Mouse (Mus musculus) embryonic facial prominence, embryonic 11.5 days (tissue): Measurements from ENCODE around the gene Zdhhc11. TPM values are rescaled to one million over a fixed set of nuclear protein-coding genes. Genes with fewer than 3 reads are reported as not detected.

Experiments used
- ATAC-seq: fragments of 200-750 bp; cut with Nextera tagmentation; replicated peaks from 2 replicates; pipeline ENCODE4 v1.8.0; 2017; ENCODE audit warnings: low read depth; ENCODE audit not compliant: insufficient number of reproducible peaks, low FRiP score, low TSS enrichment
- DNase-seq: peaks from one replicate; pipeline ENCODE4 v3.0.0-alpha.2; 2015; ENCODE audit warnings: low spot score
- H3K27ac ChIP-seq: fragments of 300-500 bp; sonication (generic); replicated peaks from 2 replicates; pipeline ENCODE4 v1.5.1; 2014; ENCODE audit warnings: mild to moderate bottlenecking, low read depth, low read length, control low read depth
- H3K27me3 ChIP-seq: fragments of 300-500 bp; sonication (generic); 2 replicates; pipeline ENCODE4 v1.6.1; 2014; ENCODE audit warnings: mild to moderate bottlenecking, low read length, moderate library complexity, mixed read lengths; ENCODE audit not compliant: control insufficient read depth, insufficient read depth
- H3K36me3 ChIP-seq: fragments of 300-500 bp; sonication (generic); replicated peaks from 2 replicates; pipeline ENCODE4 v1.6.1; 2014; ENCODE audit warnings: low read depth, mild to moderate bottlenecking, low read length, moderate library complexity, mixed read lengths; ENCODE audit not compliant: control insufficient read depth, insufficient read depth
- H3K4me1 ChIP-seq: fragments of 300-500 bp; sonication (generic); 2 replicates; pipeline ENCODE4 v1.6.1; 2014; ENCODE audit warnings: low read length, mixed read lengths; ENCODE audit not compliant: control insufficient read depth, insufficient read depth
- H3K4me2 ChIP-seq: fragments of 300-500 bp; sonication (generic); 2 replicates; pipeline ENCODE4 v1.6.1; 2014; ENCODE audit warnings: low read depth, mild to moderate bottlenecking, control low read depth, low read length, moderate library complexity
- H3K4me3 ChIP-seq: fragments of 300-500 bp; sonication (generic); 2 replicates; pipeline ENCODE4 v1.5.1; 2014; ENCODE audit warnings: low read depth, low read length, control low read depth
- H3K9ac ChIP-seq: fragments of 300-500 bp; sonication (generic); replicated peaks from 2 replicates; pipeline ENCODE4 v1.6.1; 2014; ENCODE audit warnings: mild to moderate bottlenecking, control low read depth, low read length
- H3K9me3 ChIP-seq: fragments of 300-500 bp; sonication (generic); replicated peaks from 2 replicates; pipeline ENCODE4 v1.6.1; 2016; ENCODE audit warnings: mild to moderate bottlenecking, low read length, inconsistent platforms, mixed read lengths; ENCODE audit not compliant: control insufficient read depth
- WGBS: fragments of 180-500 bp; shearing (Covaris S2); extraction: QIAGEN DNeasy Blood & Tissue Kit; methylation state at CpG from one replicate; pipeline ENCODE4 v1.1.7; 2014; 5-methylcytosine and 5-hydroxymethylcytosine counted together
- polyA plus RNA-seq: library from polyadenylated mRNA; unstranded; fragments of >200 nt; fragmentation: Nextera tagmentation; extraction: Ambion mirVana; gene quantifications from 2 replicates; pipeline ENCODE4 v1.2.1, GENCODE M21; 2014

The Zdhhc11 gene
- polyA plus RNA-seq, result not detected in 2 replicates

DNA sequence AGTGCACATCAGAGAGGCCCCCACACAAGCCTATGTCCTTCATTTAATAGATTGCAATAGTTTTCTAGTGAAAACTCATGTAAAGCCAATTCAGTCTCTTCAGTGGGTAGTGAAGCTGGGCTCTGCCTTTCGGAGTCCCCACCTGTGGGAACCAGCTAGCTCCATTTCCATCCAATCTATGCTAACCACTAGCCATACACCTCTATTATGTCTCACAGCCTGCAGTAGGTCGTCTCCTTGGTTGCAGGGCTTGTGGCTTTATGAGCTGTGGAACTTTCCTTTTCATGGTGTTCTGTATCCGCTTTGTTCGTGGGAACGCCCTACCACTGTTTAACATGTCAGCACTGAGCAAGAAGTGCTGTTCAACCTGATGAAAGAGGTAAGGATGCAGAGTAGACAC lies at the start of gene Zdhhc11:
Zdhhc11 (plus strand) TSS at position 301 of the 400 bp plus-strand sequence.
- Histone ChIP-seq H3K4me1 (no peaks in the 10 kb centered on the region), H3K4me2 (no peak within 1 kb of the TSS), H3K4me3 (no peak within 1 kb of the TSS), H3K9ac (no peak within 1 kb of the TSS), H3K9me3 (no peaks in the 10 kb centered on the region), H3K27ac (no peak within 1 kb of the TSS), H3K36me3 (peaks cover 5% of the 10 kb centered on the region), H3K27me3 (no peaks in the 10 kb centered on the region)
- 90% methylated on average over 5 of the region's 5 CpGs for WGBS
- no peak for ATAC-seq
- no peak for DNase-seq

DNA sequence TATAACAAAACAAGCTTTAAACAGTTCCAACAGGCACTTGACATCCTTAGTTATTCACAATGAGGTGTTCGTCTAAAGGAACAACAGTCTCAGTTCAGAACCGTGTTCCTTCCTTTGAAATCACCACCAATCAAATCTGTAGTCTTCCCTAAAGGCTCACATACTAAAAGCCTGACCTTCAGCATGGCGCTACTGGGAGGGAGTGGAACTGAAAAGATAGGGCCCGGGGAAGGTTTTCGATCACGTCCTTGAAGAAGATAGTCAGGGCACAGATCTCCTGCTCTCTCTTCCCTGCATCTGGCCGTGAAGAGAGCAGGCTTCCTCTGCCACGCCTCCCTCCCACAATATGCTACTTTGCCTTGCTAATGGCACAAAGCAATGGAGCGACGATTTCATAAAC lies 31.4 kb upstream of the Zdhhc11 start:
- Histone ChIP-seq H3K27me3 (no peaks in the 10 kb centered on the region), H3K27ac (no peak overlapping the region), H3K4me2 (no peak overlapping the region), H3K9ac (no peak overlapping the region), H3K4me3 (no peak overlapping the region), H3K9me3 (no peaks in the 10 kb centered on the region), H3K36me3 (peaks cover 3% of the 10 kb centered on the region; the same call in 1 of the 2 replicates), H3K4me1 (no peaks in the 10 kb centered on the region)
- 91% methylated on average over 10 of the region's 10 CpGs for WGBS
- ATAC-seq (no peak), DNase-seq (no peak)

- 14% methylated on average over 5 of the region's 5 CpGs for WGBS
- Histone ChIP-seq H3K9ac (peak overlapping the region; percentile 79), H3K27ac (no peak overlapping the region), H3K4me2 (peak overlapping the region; percentile 70), H3K4me1 (no peaks in the 10 kb centered on the region), H3K4me3 (peak overlapping the region; percentile 75), H3K9me3 (no peaks in the 10 kb centered on the region), H3K36me3 (no peaks in the 10 kb centered on the region), H3K27me3 (no peaks in the 10 kb centered on the region)
- DNase-seq, result peak; percentile 7
- ATAC-seq, result peak; percentile 63; the same call in 1 of the 2 replicates
These were observed 26.7 kb upstream of the Zdhhc11 start for GRCm38 (mm10) chr13:73936938-73937320.

GRCm38 (mm10) chr13:73937321-73938176 lies 26.1 kb upstream of the Zdhhc11 start, which contains the start of the genes Trip13 and Brd9:
Trip13 (minus strand) TSS chr13:73937784.
Brd9 (plus strand) TSS chr13:73937811.
- H3K27me3 ChIP-seq, result no peaks in the 10 kb centered on the region
- peak within 1 kb of the TSS; percentile 70; the same call in 1 of the 2 replicates for H3K27ac ChIP-seq
- peak within 1 kb of the TSS; percentile 79 for H3K9ac ChIP-seq
- under 1% methylated on average over 76 of the region's 82 CpGs for WGBS
- peak within 1 kb of the TSS; percentile 70 for H3K4me2 ChIP-seq
- no peaks in the 10 kb centered on the region for H3K4me1 ChIP-seq
- ATAC-seq, result peak; percentile 95
- H3K4me3 ChIP-seq, result peak within 1 kb of the TSS; percentile 75
- no peaks in the 10 kb centered on the region for H3K9me3 ChIP-seq
- DNase-seq, result peak; percentile 95
- H3K36me3 ChIP-seq, result no peaks in the 10 kb centered on the region

DNA sequence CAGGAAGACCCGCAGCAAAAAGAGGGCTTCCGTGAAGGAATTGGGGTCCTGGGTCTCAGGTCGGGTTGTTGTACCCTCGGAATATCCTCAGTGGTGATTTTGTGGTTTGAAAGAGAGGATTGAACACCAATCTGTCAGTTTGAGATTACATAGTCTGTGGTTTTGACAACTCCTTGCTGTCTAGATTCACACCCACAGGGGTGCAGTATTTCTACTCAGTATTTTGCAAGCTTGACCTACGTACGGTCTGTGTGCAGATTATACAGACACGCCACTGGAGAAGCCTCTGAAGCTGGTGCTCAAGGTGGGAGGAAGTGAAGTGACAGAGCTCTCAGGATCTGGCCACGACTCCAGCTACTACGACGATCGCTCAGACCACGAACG lies 25.5 kb upstream of the Zdhhc11 start:
- ATAC-seq, result 0 out of 2 replicates have a peak, but pooled peaks have one; percentile 3
- no peaks in the 10 kb centered on the region for H3K4me1 ChIP-seq
- H3K9me3 ChIP-seq, result no peaks in the 10 kb centered on the region
- peak overlapping the region; percentile 79 for H3K9ac ChIP-seq
- peak overlapping the region; percentile 75 for H3K4me3 ChIP-seq
- DNase-seq, result no peak
- no peaks in the 10 kb centered on the region; the same call in none of the 2 replicates for H3K36me3 ChIP-seq
- no peaks in the 10 kb centered on the region for H3K27me3 ChIP-seq
- H3K4me2 ChIP-seq, result peak overlapping the region; percentile 54
- H3K27ac ChIP-seq, result no peak overlapping the region
- 43% methylated on average over 13 of the region's 13 CpGs for WGBS

GRCm38 (mm10) chr13:73939101-73939500 lies 24.6 kb upstream of the Zdhhc11 start:
- H3K27me3 ChIP-seq, result no peaks in the 10 kb centered on the region
- no peaks in the 10 kb centered on the region for H3K4me1 ChIP-seq
- H3K4me3 ChIP-seq, result no peak overlapping the region
- 91% methylated on average over 5 of the region's 5 CpGs for WGBS
- DNase-seq (no peak), ATAC-seq (no peak)
- H3K4me2 ChIP-seq, result no peak overlapping the region
- H3K9ac ChIP-seq, result no peak overlapping the region
- no peak overlapping the region for H3K27ac ChIP-seq
- H3K9me3 ChIP-seq, result no peaks in the 10 kb centered on the region
- H3K36me3 ChIP-seq, result no peaks in the 10 kb centered on the region; the same call in none of the 2 replicates

- Histone ChIP-seq H3K4me1 (no peaks in the 10 kb centered on the region), H3K4me3 (no peak overlapping the region), H3K27me3 (no peaks in the 10 kb centered on the region), H3K4me2 (no peak overlapping the region), H3K36me3 (no peaks in the 10 kb centered on the region; the same call in none of the 2 replicates), H3K9ac (no peak overlapping the region), H3K27ac (no peak overlapping the region), H3K9me3 (no peaks in the 10 kb centered on the region)
- DNase-seq (no peak), ATAC-seq (no peak)
- 93% methylated on average over 9 of the region's 9 CpGs for WGBS
These were observed 19.0 kb upstream of the Zdhhc11 start for GRCm38 (mm10) chr13:73944606-73945005.

DNA sequence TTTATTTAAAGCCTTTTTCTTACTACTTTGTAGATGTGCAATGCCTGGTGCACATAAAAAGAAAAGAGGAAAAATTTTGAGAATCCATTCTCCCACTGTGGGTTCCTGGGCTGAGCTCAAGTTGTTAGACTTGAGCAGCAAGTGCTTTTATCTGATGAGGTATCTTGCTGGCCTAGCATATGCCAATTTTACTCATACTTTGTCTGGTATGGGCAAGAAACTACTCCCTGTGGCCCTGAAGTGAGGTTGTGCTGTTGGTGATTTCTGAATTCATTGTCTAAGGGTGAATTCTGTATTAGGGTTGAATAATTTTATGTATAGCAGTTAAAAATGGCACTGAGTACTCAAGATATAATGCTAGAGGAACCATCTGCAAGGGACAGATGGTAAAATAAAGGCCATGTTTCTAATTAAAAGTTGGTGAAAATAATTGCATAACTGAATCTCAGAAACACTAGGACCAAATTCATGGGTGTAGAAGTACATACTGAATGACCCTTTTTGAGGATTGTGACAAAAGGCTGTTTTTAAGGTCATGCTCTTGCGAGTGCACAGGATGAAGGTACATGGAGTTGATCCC lies 10.0 kb upstream of the Zdhhc11 start:
- 96% methylated on average over 1 of the region's 1 CpGs for WGBS
- Histone ChIP-seq H3K4me3 (no peak overlapping the region), H3K9me3 (no peaks in the 10 kb centered on the region), H3K36me3 (peaks cover 9% of the 10 kb centered on the region), H3K9ac (no peak overlapping the region), H3K4me1 (no peaks in the 10 kb centered on the region), H3K27me3 (no peaks in the 10 kb centered on the region), H3K27ac (no peak overlapping the region), H3K4me2 (no peak overlapping the region)
- DNase-seq, result no peak
- ATAC-seq, result no peak
